Mouse (Mus musculus): ENCODE results near the gene Vac14.
"Not testable (repeated sequence)": the region's sequence is repeated elsewhere in the genome, so short reads cannot be mapped to it uniquely, and the experiment has no call there.

Vac14 gene

GRCm38 (mm10) chr8:110649286-110649685 is 30.9 kb downstream of the Vac14 start:
- no peak for DNase-seq

GRCm38 (mm10) chr8:110650838-110651237 is 32.5 kb downstream of the Vac14 start:
- DNase-seq: peak; percentile 41

GRCm38 (mm10) chr8:110651847-110652246 is 33.5 kb downstream of the Vac14 start:
- DNase-seq: no peak

GRCm38 (mm10) chr8:110654075-110655060 is 36.0 kb downstream of the Vac14 start:
- no peak for DNase-seq

GRCm38 (mm10) chr8:110655827-110656226 is 37.4 kb downstream of the Vac14 start:
- DNase-seq: no peak

- no peak for DNase-seq
Measured at GRCm38 (mm10) chr8:110657661-110658060, 39.3 kb downstream of the Vac14 start.

- DNase-seq: no peak
Measured at GRCm38 (mm10) chr8:110660121-110660520, 41.7 kb downstream of the Vac14 start.

GRCm38 (mm10) chr8:110662545-110662944 is 44.2 kb downstream of the Vac14 start:
- DNase-seq: no peak

GRCm38 (mm10) chr8:110663015-110663742 is 44.8 kb downstream of the Vac14 start:
- no peak for DNase-seq

- DNase-seq: peak; percentile 55
Measured at GRCm38 (mm10) chr8:110664202-110664896, 46.0 kb downstream of the Vac14 start.

- peak; percentile 47 for DNase-seq
Measured at GRCm38 (mm10) chr8:110665000-110665399, 46.6 kb downstream of the Vac14 start.

- not testable (repeated sequence) for DNase-seq
Measured at GRCm38 (mm10) chr8:110667590-110668177, 49.3 kb downstream of the Vac14 start.

GRCm38 (mm10) chr8:110669932-110670628 is 51.7 kb downstream of the Vac14 start:
- no peak for DNase-seq

GRCm38 (mm10) chr8:110671309-110671708 is 52.9 kb downstream of the Vac14 start:
- DNase-seq: peak; percentile 76

- DNase-seq: peak; percentile 49
Measured at GRCm38 (mm10) chr8:110672133-110672532, 53.7 kb downstream of the Vac14 start.

GRCm38 (mm10) chr8:110673168-110673567 is 54.8 kb downstream of the Vac14 start:
- peak; percentile 55 for DNase-seq

- no peak for DNase-seq
Measured at GRCm38 (mm10) chr8:110674589-110674988, 56.2 kb downstream of the Vac14 start.

- DNase-seq: no peak
Measured at GRCm38 (mm10) chr8:110676702-110677101, 58.3 kb downstream of the Vac14 start.

- no peak for DNase-seq
Measured at GRCm38 (mm10) chr8:110677174-110677660, 58.8 kb downstream of the Vac14 start.

- no peak for DNase-seq
Measured at GRCm38 (mm10) chr8:110678989-110679388, 60.6 kb downstream of the Vac14 start.

- DNase-seq: peak; percentile 85
Measured at GRCm38 (mm10) chr8:110687726-110688125, 69.3 kb downstream of the Vac14 start.

- no peak for DNase-seq
Measured at GRCm38 (mm10) chr8:110689961-110690360, 71.6 kb downstream of the Vac14 start.
